Mouse (Mus musculus): Measurements from ENCODE around the gene Prr7. TPM values are rescaled to one million over a fixed set of nuclear protein-coding genes. Genes with fewer than 3 reads are reported as not detected.

Gene Prr7
- polyA plus RNA-seq, 1 experiment from 2014 or later: 2.4 TPM

GRCm38 (mm10) chr13:55512379-55513031 lies 48.4 kb downstream of the Prr7 start:
- Histone ChIP-seq H3K4me2 (replicated peaks; ENCODE audit: low read depth, low read length) (peak overlapping the region; percentile 93), H3K36me3 (ENCODE audit: control insufficient read depth, insufficient read depth, low read length) (0 out of 2 replicates have a peak, but pooled peaks cover 2% of the 10 kb centered on the region), H3K27ac (ENCODE audit: low read depth, low read length) (peak overlapping the region; percentile 62; the same call in 1 of the 2 replicates), H3K27me3 (ENCODE audit: control insufficient read depth, insufficient read depth, low read length) (no peaks in the 10 kb centered on the region; the same call in 1 of the 2 replicates), H3K4me1 (replicated peaks; ENCODE audit: control insufficient read depth, insufficient read depth, low read length) (peaks cover 13% of the 10 kb centered on the region), H3K9me3 (ENCODE audit: control insufficient read depth, low read length) (no peaks in the 10 kb centered on the region), H3K4me3 (ENCODE audit: low read depth, low read length) (peak overlapping the region; percentile 86), H3K9ac (ENCODE audit: low read depth, low read length) (peak overlapping the region; percentile 89)
- WGBS: 3% methylated on average over 25 of the region's 25 CpGs
- ATAC-seq (ENCODE audit: low FRiP score) (peak; percentile 66), DNase-seq (ENCODE audit: low spot score) (peak; percentile 70)

GRCm38 (mm10) chr13:55513111-55513748 lies 49.2 kb downstream of the Prr7 start, which contains the start of gene Pdlim7:
Pdlim7 (minus strand) TSS chr13:55513676.
- Histone ChIP-seq H3K4me3 (ENCODE audit: low read depth, low read length) (peak within 1 kb of the TSS; percentile 86), H3K36me3 (ENCODE audit: control insufficient read depth, insufficient read depth, low read length) (no peaks in the 10 kb centered on the region), H3K27ac (ENCODE audit: low read depth, low read length) (peak within 1 kb of the TSS; percentile 62; the same call in 1 of the 2 replicates), H3K4me1 (replicated peaks; ENCODE audit: control insufficient read depth, insufficient read depth, low read length) (peaks cover 13% of the 10 kb centered on the region), H3K9me3 (ENCODE audit: control insufficient read depth, low read length) (no peaks in the 10 kb centered on the region), H3K4me2 (replicated peaks; ENCODE audit: low read depth, low read length) (peak within 1 kb of the TSS; percentile 93), H3K27me3 (ENCODE audit: control insufficient read depth, insufficient read depth, low read length) (no peaks in the 10 kb centered on the region; the same call in 1 of the 2 replicates), H3K9ac (ENCODE audit: low read depth, low read length) (peak within 1 kb of the TSS; percentile 89)
- ATAC-seq (ENCODE audit: low FRiP score) (peak; percentile 74), DNase-seq (ENCODE audit: low spot score) (peak; percentile 93)
- under 1% methylated on average over 55 of the region's 55 CpGs for WGBS

GRCm38 (mm10) chr13:55513828-55514227 lies 49.8 kb downstream of the Prr7 start:
- Histone ChIP-seq H3K9ac (ENCODE audit: low read depth, low read length) (no peak overlapping the region), H3K27me3 (ENCODE audit: control insufficient read depth, insufficient read depth, low read length) (no peaks in the 10 kb centered on the region; the same call in 1 of the 2 replicates), H3K9me3 (ENCODE audit: control insufficient read depth, low read length) (no peaks in the 10 kb centered on the region), H3K27ac (ENCODE audit: low read depth, low read length) (no peak overlapping the region), H3K4me1 (replicated peaks; ENCODE audit: control insufficient read depth, insufficient read depth, low read length) (peaks cover 13% of the 10 kb centered on the region), H3K4me2 (replicated peaks; ENCODE audit: low read depth, low read length) (peak overlapping the region; percentile 93), H3K36me3 (ENCODE audit: control insufficient read depth, insufficient read depth, low read length) (no peaks in the 10 kb centered on the region), H3K4me3 (ENCODE audit: low read depth, low read length) (peak overlapping the region; percentile 86; the same call in 1 of the 2 replicates)
- 34% methylated on average over 9 of the region's 9 CpGs for WGBS
- DNase-seq (ENCODE audit: low spot score) (no peak), ATAC-seq (ENCODE audit: low FRiP score) (no peak)

GRCm38 (mm10) chr13:55516955-55517354 lies 52.9 kb downstream of the Prr7 start:
- Histone ChIP-seq H3K4me1 (replicated peaks; ENCODE audit: control insufficient read depth, insufficient read depth, low read length) (peaks cover 5% of the 10 kb centered on the region), H3K27ac (ENCODE audit: low read depth, low read length) (no peak overlapping the region), H3K27me3 (ENCODE audit: control insufficient read depth, insufficient read depth, low read length) (no peaks in the 10 kb centered on the region; the same call in 1 of the 2 replicates), H3K9me3 (ENCODE audit: control insufficient read depth, low read length) (no peaks in the 10 kb centered on the region), H3K4me2 (replicated peaks; ENCODE audit: low read depth, low read length) (no peak overlapping the region), H3K36me3 (ENCODE audit: control insufficient read depth, insufficient read depth, low read length) (no peaks in the 10 kb centered on the region), H3K4me3 (ENCODE audit: low read depth, low read length) (no peak overlapping the region), H3K9ac (ENCODE audit: low read depth, low read length) (no peak overlapping the region)
- no peak for ATAC-seq (ENCODE audit: low FRiP score)
- WGBS: 5% methylated on average over 5 of the region's 5 CpGs
- peak; percentile 92 for DNase-seq (ENCODE audit: low spot score)

- no peaks in the 10 kb centered on the region for H3K4me1 ChIP-seq (replicated peaks; ENCODE audit: control insufficient read depth, insufficient read depth, low read length)
- H3K36me3 ChIP-seq (ENCODE audit: control insufficient read depth, insufficient read depth, low read length): no peaks in the 10 kb centered on the region
- WGBS: 85% methylated on average over 4 of the region's 4 CpGs
- no peak overlapping the region for H3K27ac ChIP-seq (ENCODE audit: low read depth, low read length)
- DNase-seq (ENCODE audit: low spot score) (no peak), ATAC-seq (ENCODE audit: low FRiP score) (no peak)
- H3K4me3 ChIP-seq (ENCODE audit: low read depth, low read length): no peak overlapping the region
- H3K9ac ChIP-seq (ENCODE audit: low read depth, low read length): no peak overlapping the region
- no peaks in the 10 kb centered on the region for H3K9me3 ChIP-seq (ENCODE audit: control insufficient read depth, low read length)
- no peak overlapping the region for H3K4me2 ChIP-seq (replicated peaks; ENCODE audit: low read depth, low read length)
- no peaks in the 10 kb centered on the region; the same call in 1 of the 2 replicates for H3K27me3 ChIP-seq (ENCODE audit: control insufficient read depth, insufficient read depth, low read length)
Observed at GRCm38 (mm10) chr13:55519606-55520005, 55.5 kb downstream of the Prr7 start.

- Histone ChIP-seq H3K4me2 (replicated peaks; ENCODE audit: low read depth, low read length) (no peak overlapping the region), H3K9ac (ENCODE audit: low read depth, low read length) (no peak overlapping the region), H3K4me3 (ENCODE audit: low read depth, low read length) (no peak overlapping the region), H3K9me3 (ENCODE audit: control insufficient read depth, low read length) (no peaks in the 10 kb centered on the region), H3K27me3 (ENCODE audit: control insufficient read depth, insufficient read depth, low read length) (no peaks in the 10 kb centered on the region), H3K27ac (ENCODE audit: low read depth, low read length) (no peak overlapping the region), H3K36me3 (ENCODE audit: control insufficient read depth, insufficient read depth, low read length) (no peaks in the 10 kb centered on the region), H3K4me1 (replicated peaks; ENCODE audit: control insufficient read depth, insufficient read depth, low read length) (no peaks in the 10 kb centered on the region)
- 65% methylated on average over 8 of the region's 8 CpGs for WGBS
- no peak for ATAC-seq (ENCODE audit: low FRiP score)
- DNase-seq (ENCODE audit: low spot score): no peak
Observed at GRCm38 (mm10) chr13:55522730-55523129, 58.7 kb downstream of the Prr7 start.

Other genes starting within 250 kb of the Prr7 start
- gene Prelid1, start 143.8 kb upstream of the Prr7 start, polyA plus RNA-seq (2014; fragmentation: Nextera tagmentation; extraction: Ambion mirVana): 433 and 450 TPM in 2 replicates
- gene Rab24, start 142.3 kb upstream of the Prr7 start, polyA plus RNA-seq (2014; fragmentation: Nextera tagmentation; extraction: Ambion mirVana): 90.2 and 90.9 TPM in 2 replicates
- gene Mxd3, start 134.4 kb upstream of the Prr7 start, polyA plus RNA-seq (2014; fragmentation: Nextera tagmentation; extraction: Ambion mirVana): 28.4 and 30.5 TPM in 2 replicates
- 64.8 and 77.3 TPM in 2 replicates for gene Lman2, start 101.5 kb upstream of the Prr7 start, polyA plus RNA-seq (2014; fragmentation: Nextera tagmentation; extraction: Ambion mirVana)
- gene Rgs14, start 94.5 kb upstream of the Prr7 start, polyA plus RNA-seq (2014; fragmentation: Nextera tagmentation; extraction: Ambion mirVana): 0.42 and 0.48 TPM in 2 replicates
- not detected in 2 replicates for gene Slc34a1, start 66.1 kb upstream of the Prr7 start, polyA plus RNA-seq (2014; fragmentation: Nextera tagmentation; extraction: Ambion mirVana)
- not detected in 2 replicates for gene Pfn3, start 49.0 kb upstream of the Prr7 start, polyA plus RNA-seq (2014; fragmentation: Nextera tagmentation; extraction: Ambion mirVana)
- gene F12, start 37.5 kb upstream of the Prr7 start, polyA plus RNA-seq (2014; fragmentation: Nextera tagmentation; extraction: Ambion mirVana): 0.28 TPM in 1 of 2 replicates, not detected in the other
- gene Grk6, start 19.2 kb upstream of the Prr7 start, polyA plus RNA-seq (2014; fragmentation: Nextera tagmentation; extraction: Ambion mirVana): 37.6 and 52.3 TPM in 2 replicates
- 277 and 314 TPM in 2 replicates for gene Dbn1, start 23.8 kb downstream of the Prr7 start, polyA plus RNA-seq (2014; fragmentation: Nextera tagmentation; extraction: Ambion mirVana)
- gene Pdlim7, start 49.4 kb downstream of the Prr7 start, polyA plus RNA-seq (2014; fragmentation: Nextera tagmentation; extraction: Ambion mirVana): 135 and 152 TPM in 2 replicates
- 2.2 and 2.8 TPM in 2 replicates for gene Dok3, start 65.0 kb downstream of the Prr7 start, polyA plus RNA-seq (2014; fragmentation: Nextera tagmentation; extraction: Ambion mirVana)
- 67.6 and 75.0 TPM in 2 replicates for gene Ddx41, start 72.4 kb downstream of the Prr7 start, polyA plus RNA-seq (2014; fragmentation: Nextera tagmentation; extraction: Ambion mirVana)
- gene Fam193b, start 106.9 kb downstream of the Prr7 start, polyA plus RNA-seq (2014; fragmentation: Nextera tagmentation; extraction: Ambion mirVana): 44.5 and 45.9 TPM in 2 replicates
- 50.1 and 63.8 TPM in 2 replicates for gene Tmed9, start 109.5 kb downstream of the Prr7 start, polyA plus RNA-seq (2014; fragmentation: Nextera tagmentation; extraction: Ambion mirVana)
- gene B4galt7, start 135.6 kb downstream of the Prr7 start, polyA plus RNA-seq (2014; fragmentation: Nextera tagmentation; extraction: Ambion mirVana): 23.2 and 27.7 TPM in 2 replicates
- 70.5 and 73.4 TPM in 2 replicates for gene Caml, start 158.7 kb downstream of the Prr7 start, polyA plus RNA-seq (2014; fragmentation: Nextera tagmentation; extraction: Ambion mirVana)
- gene Ddx46, start 170.8 kb downstream of the Prr7 start, polyA plus RNA-seq (2014; fragmentation: Nextera tagmentation; extraction: Ambion mirVana): 47.2 and 50.8 TPM in 2 replicates
- 69.5 and 74.3 TPM in 2 replicates for gene B230219D22Rik, start 228.9 kb downstream of the Prr7 start, polyA plus RNA-seq (2014; fragmentation: Nextera tagmentation; extraction: Ambion mirVana)

All from hindbrain, embryonic 11.5 days (tissue).